Mouse (Mus musculus) natural killer cell, adult 2 months (primary cell): ENCODE results near the gene Safb2.

Experiments
- DNase-seq, 2 experiments: peaks; one replicate each; pipeline ENCODE4 v3.0.0; 2022; ENCODE audit warnings: low spot score in 2 of 2

Safb2 gene

DNA sequence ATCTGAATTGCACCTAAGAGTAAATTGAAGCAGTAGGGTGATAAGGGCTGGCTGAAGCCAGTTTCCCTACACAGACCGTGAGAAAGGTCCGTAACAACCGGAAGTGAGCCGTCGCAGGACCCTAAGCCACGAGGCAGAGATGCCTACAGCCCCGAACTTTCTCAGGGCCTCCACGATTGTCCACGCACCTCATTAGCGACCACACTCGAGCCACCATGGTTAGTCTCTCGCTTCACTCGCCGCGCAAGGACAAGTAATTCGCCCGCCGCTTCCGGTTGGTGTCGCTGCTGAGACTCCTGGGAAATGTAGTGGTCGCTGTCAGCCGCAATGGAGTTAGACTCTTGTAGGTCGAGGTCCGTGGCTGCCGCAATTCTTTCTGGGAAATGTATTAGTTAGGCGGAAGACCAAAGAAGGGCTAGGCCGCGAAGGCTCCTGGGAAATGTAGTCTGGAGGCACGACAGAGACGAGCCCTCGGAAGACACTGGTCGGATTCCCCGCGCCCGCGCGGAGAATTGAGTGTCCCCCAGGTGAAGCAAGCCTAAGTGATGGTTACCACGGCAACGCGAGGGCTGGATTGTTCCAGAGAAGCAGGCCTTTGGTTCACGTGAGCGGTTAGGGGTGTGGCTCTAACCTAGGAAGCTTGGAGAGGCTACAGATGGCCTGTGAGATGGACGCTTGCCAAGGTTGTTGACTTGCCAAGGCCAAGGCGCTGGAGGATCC lies 25.2 kb upstream of the Safb2 start, which contains the start of gene 2410015M20Rik:
Gene 2410015M20Rik (minus strand): TSS at position 320 of the 720 bp plus-strand sequence.
- DNase-seq = peak; percentile 93 to 94

DNA sequence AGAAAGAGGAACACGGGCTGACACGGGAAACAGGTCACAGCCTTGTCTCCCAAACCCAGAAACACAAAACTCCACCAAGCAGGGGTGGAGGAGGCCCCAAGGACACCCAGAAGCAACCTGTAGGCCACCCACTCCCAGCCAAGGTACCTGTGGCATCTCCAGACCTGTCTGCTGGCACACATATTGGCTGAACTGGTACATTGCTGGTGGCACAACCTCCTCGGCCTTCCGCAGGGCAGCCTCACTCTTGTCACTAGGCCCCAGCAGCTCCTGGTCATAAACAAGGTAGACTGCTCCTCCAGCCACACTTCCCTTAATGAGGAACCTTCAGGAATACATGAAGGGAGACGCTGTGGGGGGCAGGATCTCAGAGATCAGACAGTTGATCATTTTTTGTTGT lies 24.3 kb upstream of the Safb2 start:
- DNase-seq = no peak

DNA sequence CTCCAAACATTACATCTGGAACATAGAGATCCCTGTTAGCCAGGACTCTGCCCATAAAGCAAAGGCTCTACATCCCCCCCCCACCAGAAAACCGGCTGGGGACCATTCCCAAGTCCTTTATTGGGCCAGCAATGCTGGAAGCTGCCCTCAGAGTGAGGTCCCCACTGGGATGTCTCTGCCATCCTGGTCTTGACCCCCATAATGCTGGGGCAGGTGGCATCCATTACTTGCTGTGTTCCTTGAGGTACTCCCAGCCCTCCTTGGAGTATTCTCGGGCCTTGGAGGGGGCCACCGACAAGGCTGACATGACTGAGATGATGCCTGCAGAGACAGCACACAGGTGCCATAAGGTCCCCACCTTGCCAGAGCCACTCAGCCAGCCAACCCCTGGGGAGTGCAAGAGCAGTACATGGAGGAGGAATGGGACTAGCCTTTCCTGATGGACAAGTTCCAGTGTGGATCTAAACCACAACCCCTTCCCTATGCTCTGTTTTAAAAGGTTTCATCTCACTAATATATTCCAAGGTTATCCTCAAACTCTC lies 23.2 kb upstream of the Safb2 start:
- no peak for DNase-seq

DNA sequence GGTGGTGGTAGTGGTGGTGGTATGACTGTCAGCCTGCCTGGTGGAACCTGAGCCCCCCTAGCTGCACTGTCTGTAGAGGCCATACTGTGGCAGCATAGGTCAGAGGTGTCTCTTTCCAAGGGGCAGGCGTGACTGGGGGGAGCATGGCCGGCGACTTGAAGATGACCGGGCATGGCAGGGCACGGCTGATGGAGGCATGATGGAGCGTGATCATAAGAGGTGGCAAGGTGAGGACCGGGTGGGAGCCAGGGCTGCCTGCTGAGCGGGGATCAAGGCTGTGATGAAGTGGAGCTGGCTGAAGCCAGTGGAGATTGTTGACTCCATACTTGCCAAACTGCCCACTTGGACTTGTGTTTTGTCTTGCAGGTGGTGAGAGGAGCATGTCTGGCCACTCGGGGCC lies 21.0 kb upstream of the Safb2 start:
- no peak for DNase-seq

DNA sequence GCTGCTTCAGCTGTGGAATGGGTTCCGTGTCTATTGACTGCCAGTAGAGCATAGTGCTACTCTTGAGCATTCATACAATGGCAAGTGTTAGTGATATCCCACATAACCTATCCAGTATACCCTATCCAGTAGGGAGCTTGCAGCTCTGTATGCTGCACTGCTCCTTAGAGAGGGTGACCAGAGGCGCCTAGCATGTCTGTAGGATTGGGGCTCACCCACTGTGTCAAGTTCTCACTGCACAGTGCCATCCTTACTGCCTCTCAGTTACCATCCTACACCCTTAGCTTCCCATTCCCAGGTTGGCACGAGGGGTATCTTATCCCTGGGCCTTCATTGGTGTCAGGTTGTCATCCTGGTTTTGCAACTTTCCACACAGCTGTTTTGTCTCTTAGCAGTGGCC lies 20.0 kb upstream of the Safb2 start:
- DNase-seq = no peak

DNA sequence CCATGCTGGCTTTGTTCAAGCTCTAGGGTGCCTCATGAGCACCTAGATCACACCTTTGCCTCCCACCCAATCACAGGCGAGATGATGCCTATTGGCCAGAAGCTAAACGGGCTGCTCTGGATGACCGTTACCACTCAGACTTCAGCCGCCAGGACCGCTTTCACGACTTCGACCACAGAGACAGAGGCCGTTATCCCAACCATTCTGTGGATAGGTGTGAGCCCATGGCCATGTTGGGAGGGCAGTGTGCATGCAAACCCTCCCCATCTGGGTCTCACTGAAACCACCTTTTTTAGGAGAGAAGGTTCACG lies 19.6 kb upstream of the Safb2 start:
- DNase-seq = no peak

DNA sequence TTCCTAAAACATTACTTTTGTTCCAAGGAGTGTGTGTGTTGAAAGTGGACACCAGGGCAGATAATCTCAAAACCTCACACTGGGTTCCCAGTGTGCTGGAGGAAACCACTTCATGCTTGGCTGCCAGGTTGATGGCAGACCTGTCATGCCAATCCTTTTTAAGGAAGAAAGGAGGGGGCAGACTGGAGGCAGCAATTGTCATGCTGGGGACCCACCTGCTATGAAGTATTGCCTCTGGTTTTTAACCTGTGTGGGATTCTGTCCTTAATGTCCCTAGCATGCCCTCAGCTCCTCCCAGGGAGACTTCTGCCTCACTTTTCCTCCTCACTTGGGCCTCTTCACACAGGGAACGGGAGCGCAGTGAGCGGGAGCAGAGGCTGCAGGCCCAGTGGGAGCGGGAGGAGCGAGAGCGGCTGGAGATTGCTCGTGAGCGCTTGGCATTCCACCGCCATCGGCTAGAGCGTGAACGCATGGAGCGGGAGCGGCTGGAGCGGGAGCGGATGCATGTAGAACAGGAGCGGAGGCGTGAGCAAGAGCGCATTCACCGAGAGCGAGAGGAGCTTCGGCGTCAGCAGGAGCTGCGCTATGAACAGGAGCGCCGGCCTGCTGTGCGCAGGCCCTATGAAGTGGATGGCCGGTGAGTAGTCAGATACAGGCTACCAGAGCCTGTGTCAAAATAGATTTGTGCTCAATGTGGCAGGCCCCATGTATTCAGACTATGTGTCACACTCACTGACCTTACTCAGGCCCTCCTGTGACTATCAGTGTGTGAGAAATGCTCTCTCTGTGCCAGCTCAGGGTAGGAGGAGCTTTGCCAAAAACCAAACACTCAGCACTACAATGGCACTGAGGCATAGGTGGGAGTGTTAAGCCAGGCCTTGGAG lies 19.0 kb upstream of the Safb2 start:
- no peak for DNase-seq

DNA sequence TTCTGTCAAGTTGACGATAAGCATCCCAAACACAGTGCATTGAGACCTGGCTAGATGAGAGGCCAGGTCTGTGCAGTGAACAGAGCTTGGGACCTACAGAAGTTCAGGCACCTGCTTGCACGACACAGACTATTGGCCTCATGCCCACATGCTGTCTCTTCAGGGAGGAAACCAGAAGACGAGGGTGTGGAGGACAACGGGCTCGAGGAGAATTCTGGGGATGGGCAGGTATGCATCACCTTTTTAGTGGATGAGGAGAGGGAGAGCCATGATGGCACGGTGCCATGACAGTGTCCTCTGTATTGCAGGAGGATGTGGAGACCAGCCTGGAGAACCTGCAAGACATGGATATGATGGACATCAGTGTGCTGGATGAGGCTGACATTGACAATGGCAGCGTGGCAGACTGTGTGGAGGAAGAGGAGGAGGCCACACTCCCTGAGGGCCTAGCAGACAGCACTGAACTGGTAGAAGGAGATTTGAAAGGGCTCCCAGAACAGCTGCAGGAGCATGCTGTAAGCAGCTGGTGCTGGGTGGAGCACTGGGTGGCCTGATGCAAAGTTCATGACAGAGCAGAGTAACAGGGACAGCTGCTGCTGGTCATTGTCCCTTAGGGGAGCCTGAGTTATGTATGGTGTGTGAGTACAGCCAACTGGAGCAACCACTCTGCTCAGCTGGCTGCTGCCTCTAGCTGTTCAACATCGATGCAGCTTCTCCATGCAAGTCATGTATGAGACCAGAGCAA lies 9.3 kb upstream of the Safb2 start:
- DNase-seq = no peak

DNA sequence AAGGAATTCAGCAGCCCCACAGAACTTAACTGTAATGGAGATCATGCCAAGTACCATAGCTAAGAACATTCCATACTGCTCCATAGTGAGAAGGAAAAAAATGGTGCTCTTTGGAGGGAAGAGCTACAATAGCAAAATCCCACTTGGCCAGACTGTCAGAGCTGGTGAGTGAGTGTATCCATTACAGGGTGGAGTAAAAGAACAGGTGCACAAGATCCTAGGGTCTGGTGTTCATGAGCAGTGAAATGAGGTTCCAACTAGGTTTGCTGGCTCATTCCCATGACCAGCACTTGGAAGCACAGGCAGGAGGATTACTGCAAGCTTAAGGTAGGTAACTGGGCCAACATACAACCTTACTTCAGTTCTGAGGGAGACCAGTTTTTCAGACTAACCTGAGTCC lies 8.2 kb upstream of the Safb2 start:
- DNase-seq = no peak

DNA sequence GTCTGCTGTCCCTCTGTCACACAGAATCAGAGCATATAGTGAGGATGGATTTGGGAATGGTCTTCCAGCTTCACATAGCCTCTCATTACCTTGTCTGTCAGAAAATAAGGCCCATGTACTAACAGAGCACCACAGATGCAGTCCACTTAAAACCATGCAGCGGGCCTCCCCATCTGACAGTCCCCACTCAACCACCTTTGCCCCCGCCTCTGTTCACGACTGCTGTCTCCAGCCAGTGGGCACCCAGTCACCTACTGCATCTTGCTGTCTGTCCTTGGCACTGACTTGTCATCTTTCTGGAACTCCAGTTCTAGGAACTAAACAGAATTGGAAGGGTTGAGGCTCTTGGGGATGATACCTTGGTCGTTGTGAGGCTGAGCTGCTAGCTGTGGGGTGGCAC lies 4.5 kb upstream of the Safb2 start:
- no peak for DNase-seq

DNA sequence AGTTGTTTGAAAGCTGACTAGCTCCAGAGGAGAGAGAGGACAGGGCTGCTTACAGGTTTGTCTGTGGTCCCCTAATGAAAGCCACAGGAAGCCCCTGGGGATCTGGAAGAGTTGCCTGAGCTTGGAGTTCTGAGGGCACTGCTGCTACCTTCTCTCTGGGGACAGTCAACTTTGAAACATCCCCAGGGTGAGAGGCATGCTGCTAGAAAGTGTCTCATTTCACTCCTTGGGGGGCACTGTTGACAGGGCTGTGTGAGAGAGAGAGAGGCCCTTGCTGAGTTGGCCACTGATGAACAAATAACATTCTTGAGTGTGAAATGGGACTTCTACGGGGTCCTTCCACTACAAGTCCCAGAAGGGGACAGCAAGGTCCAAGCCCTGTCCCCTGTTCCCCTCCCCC lies 3.4 kb upstream of the Safb2 start:
- DNase-seq = no peak

DNA sequence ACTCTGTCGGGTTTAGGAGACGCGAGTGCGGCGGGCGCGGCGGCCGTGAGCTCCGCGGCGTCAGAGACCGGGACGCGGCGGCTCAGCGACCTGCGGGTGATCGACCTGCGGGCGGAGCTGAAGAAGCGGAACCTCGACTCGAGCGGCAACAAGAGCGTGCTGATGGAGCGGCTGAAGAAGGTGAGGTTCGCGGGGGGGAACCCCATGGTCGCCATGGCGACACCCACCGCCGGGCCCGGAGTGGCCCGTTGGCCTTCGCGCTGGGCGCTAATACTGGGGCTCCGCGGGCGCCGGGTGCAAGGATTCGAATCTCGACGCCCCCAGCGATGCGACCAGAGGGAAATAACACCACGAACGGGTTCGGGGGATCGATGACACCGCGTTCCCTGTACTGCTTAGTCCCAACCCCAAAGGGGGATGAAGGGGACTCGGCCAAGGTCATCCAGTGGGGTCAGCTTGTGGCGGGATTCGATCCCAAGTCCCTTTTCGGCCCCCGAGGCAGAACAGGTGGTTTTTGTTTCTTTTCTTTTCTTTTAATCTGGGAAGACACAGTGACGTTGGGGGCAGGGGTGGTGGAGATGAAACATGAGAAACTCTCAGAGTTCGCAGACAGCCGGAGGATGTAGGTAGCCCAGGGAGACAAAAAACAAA lies 911 bp upstream of the Safb2 start:
- peak; percentile 69 to 75 for DNase-seq

DNA sequence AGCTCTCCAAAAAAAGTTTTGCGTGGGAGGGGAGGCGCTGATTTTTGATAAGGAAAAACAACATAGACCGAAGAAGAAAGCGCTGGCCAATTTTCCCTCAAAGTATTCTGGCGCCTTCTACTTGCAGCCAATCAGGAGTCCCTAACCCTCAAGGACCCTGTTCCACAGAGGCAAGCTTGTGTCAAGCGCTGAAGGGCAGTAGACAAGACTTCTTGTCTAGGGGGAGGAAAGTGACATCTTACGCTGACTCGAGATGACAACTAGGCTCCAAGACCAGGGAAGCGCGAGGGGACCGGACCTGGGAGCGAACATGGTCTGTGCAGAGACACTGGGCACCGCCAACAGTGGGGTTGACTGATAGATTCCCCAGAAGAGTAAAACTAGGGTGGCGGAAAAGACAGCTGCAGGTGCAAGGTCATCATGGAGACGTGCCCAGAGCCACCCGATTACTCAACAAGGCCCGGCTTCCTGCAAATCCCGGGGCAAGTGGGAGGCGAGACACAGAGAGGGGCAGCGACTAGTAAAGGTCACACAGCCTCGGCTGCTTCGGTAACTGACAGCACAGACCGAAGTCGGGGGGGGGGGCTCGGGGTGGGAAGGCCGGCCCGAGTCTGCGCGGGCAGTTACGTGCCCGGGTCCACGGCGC lies 651 bp downstream of the Safb2 start:
- DNase-seq = peak in 1 of 2 experiments; percentile 8

DNA sequence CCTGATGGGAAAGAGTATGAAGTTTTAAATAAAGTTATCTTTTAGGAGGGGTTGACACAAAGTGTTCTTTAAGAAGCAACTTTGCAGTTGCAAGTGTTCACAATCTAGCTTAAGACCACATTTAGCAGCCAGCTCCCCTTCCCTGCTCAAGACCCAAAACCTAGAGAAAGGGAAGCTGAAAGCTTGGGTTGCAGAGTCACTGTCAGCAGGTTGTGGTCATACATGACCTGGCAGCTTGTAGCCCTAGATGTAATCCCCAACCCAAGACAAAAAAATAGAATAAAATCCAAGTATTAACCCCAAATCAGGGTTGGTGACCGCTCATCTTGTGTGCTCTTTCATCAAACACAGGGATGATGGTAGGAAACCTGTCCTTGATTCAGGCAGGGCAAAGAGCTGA lies 1.3 kb downstream of the Safb2 start:
- no peak for DNase-seq

DNA sequence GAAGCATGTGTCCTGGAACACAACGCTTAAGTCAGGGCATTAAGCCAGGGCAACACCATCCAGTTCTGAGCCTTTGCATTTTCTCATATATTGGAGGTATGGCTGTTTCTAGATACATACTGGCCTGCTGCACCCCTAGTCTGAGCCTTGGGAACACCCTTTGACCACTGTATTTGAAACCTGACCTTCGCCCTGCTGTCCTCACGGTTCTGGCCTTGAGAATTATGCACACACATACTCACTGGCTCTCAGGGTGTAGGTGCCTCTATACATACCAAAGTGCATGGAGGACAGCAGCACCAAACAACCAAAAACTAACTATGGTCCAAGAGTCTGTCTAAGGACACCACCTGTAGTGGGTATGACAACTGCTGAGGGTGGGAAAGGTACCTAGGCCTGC lies 11.4 kb downstream of the Safb2 start:
- DNase-seq = no peak

DNA sequence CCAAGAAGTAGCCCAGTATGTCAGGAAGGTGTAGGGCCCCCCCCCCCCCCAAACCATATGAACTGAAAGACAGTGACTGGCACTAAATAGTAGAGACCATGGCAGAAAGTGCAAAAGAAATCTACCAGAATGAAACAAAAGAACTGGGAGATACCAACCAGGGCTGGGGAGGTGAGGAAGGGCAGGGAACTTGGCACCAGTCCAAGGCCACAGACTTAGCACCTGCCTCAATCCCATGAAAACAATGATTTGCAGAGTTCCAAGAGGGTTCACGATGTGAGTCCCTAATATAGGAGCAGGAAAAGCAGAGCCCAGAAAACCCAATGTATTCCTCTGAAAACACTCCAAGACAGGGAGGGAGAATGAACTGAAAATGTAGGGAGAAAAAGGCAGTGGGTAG lies 12.2 kb downstream of the Safb2 start:
- no peak for DNase-seq

DNA sequence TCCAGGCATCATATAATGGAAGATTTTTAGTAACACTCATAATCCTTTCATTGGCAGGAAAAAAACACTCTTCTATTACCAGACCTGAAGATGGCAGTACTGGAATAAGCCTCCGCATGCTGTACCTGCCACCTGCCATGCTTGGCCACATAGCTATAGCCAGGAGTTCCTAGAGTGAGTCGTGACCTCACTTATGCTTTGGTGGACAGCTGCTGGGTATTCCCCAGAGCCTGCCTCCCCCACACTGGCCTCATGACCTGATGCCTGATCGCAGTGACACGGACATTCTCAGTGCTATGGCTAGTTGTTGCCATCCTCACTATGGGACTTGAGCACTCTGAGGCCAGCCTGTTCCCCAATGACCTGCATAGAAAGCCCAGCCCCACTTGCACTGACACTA lies 14.1 kb downstream of the Safb2 start:
- no peak for DNase-seq

DNA sequence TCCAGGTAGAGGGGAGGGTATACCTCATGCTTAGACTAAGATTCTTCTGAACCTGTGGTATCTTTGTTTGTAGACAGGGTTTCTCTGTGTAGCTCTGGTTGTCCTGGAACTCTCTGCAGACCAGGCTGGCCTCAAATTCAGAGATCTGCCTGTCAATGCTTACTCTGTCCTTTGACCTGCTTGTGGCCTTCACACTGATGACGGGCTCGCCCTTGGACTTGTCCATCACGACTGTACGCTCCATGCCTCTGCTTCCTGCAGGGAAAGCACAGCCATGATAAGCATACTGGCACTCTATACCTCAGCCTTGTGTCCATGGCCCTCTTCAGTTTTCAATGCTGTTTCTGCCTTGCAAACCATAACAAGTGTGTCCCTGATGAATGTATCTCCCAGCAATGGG lies 17.0 kb downstream of the Safb2 start:
- DNase-seq = no peak

DNA sequence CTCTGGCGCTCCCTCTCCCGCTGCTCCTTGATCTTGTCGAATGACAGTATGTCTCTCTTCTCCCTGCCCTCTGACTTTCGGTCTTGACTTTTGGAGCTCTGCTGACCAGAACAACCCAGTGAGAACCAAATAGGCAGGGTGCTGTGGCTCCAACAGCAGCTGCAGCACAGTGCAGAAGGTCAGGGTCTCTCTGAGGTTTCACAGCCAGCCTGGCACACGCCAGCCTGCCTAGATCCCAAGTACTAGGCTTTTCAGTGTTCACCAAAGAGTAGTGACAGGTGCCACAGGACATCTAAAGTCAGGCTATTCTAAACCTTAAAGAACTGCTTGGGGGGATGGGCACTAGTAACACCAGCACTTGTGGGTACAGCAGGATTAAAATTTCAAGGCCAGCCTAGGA lies 17.5 kb downstream of the Safb2 start:
- DNase-seq = no peak

DNA sequence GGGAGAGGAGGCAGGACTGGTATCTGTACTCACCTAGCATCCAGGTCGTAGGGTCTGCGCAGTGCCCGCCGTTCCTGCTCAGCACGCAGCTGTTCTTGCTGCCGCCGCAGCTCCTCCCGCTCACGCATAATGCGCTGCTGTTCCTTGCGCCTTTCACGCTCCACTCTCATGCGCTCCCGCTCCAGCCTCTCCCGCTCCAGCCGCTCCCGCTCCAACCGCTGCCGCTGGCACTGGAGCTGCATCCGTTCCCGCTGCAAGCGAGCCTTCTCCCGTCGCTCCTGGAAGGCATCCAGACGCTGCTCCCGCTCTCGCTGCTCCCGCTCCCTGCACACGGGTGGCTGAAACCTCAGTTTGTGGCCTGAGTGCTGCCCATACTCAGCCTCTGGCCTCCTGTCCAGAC lies 18.1 kb downstream of the Safb2 start:
- no peak for DNase-seq

DNA sequence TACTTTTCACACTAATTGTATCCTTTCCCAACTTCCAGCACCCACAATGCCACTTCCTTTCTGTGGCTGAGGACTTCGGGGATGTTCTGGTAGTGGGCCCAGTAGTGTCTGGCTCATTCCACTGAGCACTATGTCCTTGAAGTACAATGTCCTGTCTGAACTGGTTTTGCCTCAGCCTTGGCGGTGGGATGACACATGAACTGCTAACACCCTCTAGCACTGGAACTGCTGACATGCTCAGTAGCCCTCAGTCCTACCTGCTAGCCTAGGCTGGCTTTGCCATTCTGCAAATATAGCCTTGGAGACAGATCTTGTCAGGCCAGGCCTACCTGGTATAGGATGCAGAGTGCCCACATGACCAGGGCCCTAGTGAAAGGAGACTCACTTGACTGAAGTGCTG lies 22.5 kb downstream of the Safb2 start:
- DNase-seq = no peak
